Mouse (Mus musculus): Measurements from ENCODE around the gene March1. TPM values are rescaled to one million over a fixed set of nuclear protein-coding genes. Genes with fewer than 3 reads are reported as not detected.

The March1 gene
- polyA plus RNA-seq, 1 experiment from 2014 or later = 0.71 TPM

- no peak overlapping the region for H3K4me2 ChIP-seq
- no peaks in the 10 kb centered on the region for H3K4me1 ChIP-seq (replicated peaks)
- no peak overlapping the region for H3K9ac ChIP-seq
- H3K9me3 ChIP-seq (replicated peaks) = no peaks in the 10 kb centered on the region
- WGBS = 68% methylated on average over 2 of the region's 2 CpGs
- no peaks in the 10 kb centered on the region for H3K27me3 ChIP-seq
- ATAC-seq (replicated peaks; ENCODE audit: insufficient number of reproducible peaks, insufficient read depth, low FRiP score, low read depth) = no peak
- no peak overlapping the region for H3K4me3 ChIP-seq
- H3K36me3 ChIP-seq = no peaks in the 10 kb centered on the region
- H3K27ac ChIP-seq = no peak overlapping the region
Observed at GRCm38 (mm10) chr8:66022815-66023214, 405.1 kb downstream of the March1 start.

GRCm38 (mm10) chr8:66033651-66034050 is 416.0 kb downstream of the March1 start:
- WGBS = 82% methylated on average over 3 of the region's 3 CpGs
- Histone ChIP-seq H3K4me1 (replicated peaks) (no peaks in the 10 kb centered on the region), H3K4me2 (no peak overlapping the region), H3K9me3 (replicated peaks) (no peaks in the 10 kb centered on the region), H3K27me3 (no peaks in the 10 kb centered on the region), H3K9ac (no peak overlapping the region), H3K27ac (no peak overlapping the region), H3K4me3 (no peak overlapping the region), H3K36me3 (no peaks in the 10 kb centered on the region)
- no peak for ATAC-seq (replicated peaks; ENCODE audit: insufficient number of reproducible peaks, insufficient read depth, low FRiP score, low read depth)

GRCm38 (mm10) chr8:66034429-66034828 is 416.7 kb downstream of the March1 start:
- Histone ChIP-seq H3K27me3 (no peaks in the 10 kb centered on the region), H3K9ac (no peak overlapping the region), H3K9me3 (replicated peaks) (no peaks in the 10 kb centered on the region), H3K27ac (no peak overlapping the region), H3K4me1 (replicated peaks) (no peaks in the 10 kb centered on the region), H3K36me3 (no peaks in the 10 kb centered on the region), H3K4me3 (no peak overlapping the region), H3K4me2 (no peak overlapping the region)
- no peak for ATAC-seq (replicated peaks; ENCODE audit: insufficient number of reproducible peaks, insufficient read depth, low FRiP score, low read depth)
- 82% methylated on average over 3 of the region's 3 CpGs for WGBS

GRCm38 (mm10) chr8:66094152-66094551 is 476.5 kb downstream of the March1 start:
- Histone ChIP-seq H3K36me3 (no peaks in the 10 kb centered on the region), H3K4me3 (no peak overlapping the region), H3K27ac (no peak overlapping the region), H3K4me1 (replicated peaks) (no peaks in the 10 kb centered on the region), H3K27me3 (no peaks in the 10 kb centered on the region), H3K4me2 (no peak overlapping the region), H3K9ac (no peak overlapping the region), H3K9me3 (replicated peaks) (no peaks in the 10 kb centered on the region)
- 71% methylated on average over 3 of the region's 3 CpGs for WGBS
- ATAC-seq (replicated peaks; ENCODE audit: insufficient number of reproducible peaks, insufficient read depth, low FRiP score, low read depth) = no peak

- Histone ChIP-seq H3K9ac (no peak overlapping the region), H3K27me3 (no peaks in the 10 kb centered on the region), H3K4me1 (replicated peaks) (no peaks in the 10 kb centered on the region), H3K27ac (no peak overlapping the region), H3K36me3 (no peaks in the 10 kb centered on the region), H3K4me3 (no peak overlapping the region), H3K4me2 (no peak overlapping the region), H3K9me3 (replicated peaks) (no peaks in the 10 kb centered on the region)
- no peak for ATAC-seq (replicated peaks; ENCODE audit: insufficient number of reproducible peaks, insufficient read depth, low FRiP score, low read depth)
- 47% methylated on average over 1 of the region's 1 CpGs for WGBS
Observed at GRCm38 (mm10) chr8:66098148-66098547, 480.4 kb downstream of the March1 start.

GRCm38 (mm10) chr8:66119294-66119693 is 501.6 kb downstream of the March1 start:
- Histone ChIP-seq H3K4me3 (no peak overlapping the region), H3K4me2 (no peak overlapping the region), H3K4me1 (replicated peaks) (no peaks in the 10 kb centered on the region), H3K27ac (no peak overlapping the region), H3K27me3 (no peaks in the 10 kb centered on the region), H3K9me3 (replicated peaks) (no peaks in the 10 kb centered on the region), H3K9ac (no peak overlapping the region), H3K36me3 (no peaks in the 10 kb centered on the region)
- WGBS = 71% methylated on average over 2 of the region's 2 CpGs
- no peak for ATAC-seq (replicated peaks; ENCODE audit: insufficient number of reproducible peaks, insufficient read depth, low FRiP score, low read depth)

GRCm38 (mm10) chr8:66159648-66160047 is 541.9 kb downstream of the March1 start:
- Histone ChIP-seq H3K9me3 (replicated peaks) (no peaks in the 10 kb centered on the region), H3K4me2 (no peak overlapping the region), H3K27me3 (no peaks in the 10 kb centered on the region), H3K36me3 (no peaks in the 10 kb centered on the region), H3K4me1 (replicated peaks) (no peaks in the 10 kb centered on the region), H3K9ac (no peak overlapping the region), H3K27ac (no peak overlapping the region), H3K4me3 (no peak overlapping the region)
- WGBS = 75% methylated on average over 1 of the region's 1 CpGs
- ATAC-seq (replicated peaks; ENCODE audit: insufficient number of reproducible peaks, insufficient read depth, low FRiP score, low read depth) = no peak

- Histone ChIP-seq H3K27ac (no peak overlapping the region), H3K9me3 (replicated peaks) (no peaks in the 10 kb centered on the region), H3K4me3 (no peak overlapping the region), H3K4me1 (replicated peaks) (no peaks in the 10 kb centered on the region), H3K9ac (no peak overlapping the region), H3K4me2 (no peak overlapping the region), H3K27me3 (no peaks in the 10 kb centered on the region), H3K36me3 (no peaks in the 10 kb centered on the region)
- ATAC-seq (replicated peaks; ENCODE audit: insufficient number of reproducible peaks, insufficient read depth, low FRiP score, low read depth) = no peak
- 56% methylated on average over 1 of the region's 1 CpGs for WGBS
Observed at GRCm38 (mm10) chr8:66166835-66167234, 549.1 kb downstream of the March1 start.

- Histone ChIP-seq H3K9me3 (replicated peaks) (no peaks in the 10 kb centered on the region), H3K36me3 (no peaks in the 10 kb centered on the region), H3K27me3 (no peaks in the 10 kb centered on the region), H3K4me1 (replicated peaks) (no peaks in the 10 kb centered on the region), H3K4me2 (no peak overlapping the region), H3K4me3 (no peak overlapping the region), H3K27ac (no peak overlapping the region), H3K9ac (no peak overlapping the region)
- no peak for ATAC-seq (replicated peaks; ENCODE audit: insufficient number of reproducible peaks, insufficient read depth, low FRiP score, low read depth)
- 66% methylated on average over 2 of the region's 2 CpGs for WGBS
Observed at GRCm38 (mm10) chr8:66167405-66168173, 549.9 kb downstream of the March1 start.

GRCm38 (mm10) chr8:66179336-66179735 is 561.6 kb downstream of the March1 start:
- no peak for ATAC-seq (replicated peaks; ENCODE audit: insufficient number of reproducible peaks, insufficient read depth, low FRiP score, low read depth)
- no peak overlapping the region for H3K9ac ChIP-seq
- no peaks in the 10 kb centered on the region for H3K27me3 ChIP-seq
- H3K4me3 ChIP-seq = no peak overlapping the region
- no peak overlapping the region for H3K27ac ChIP-seq
- H3K4me1 ChIP-seq (replicated peaks) = no peaks in the 10 kb centered on the region
- H3K36me3 ChIP-seq = no peaks in the 10 kb centered on the region
- no peak overlapping the region for H3K4me2 ChIP-seq
- WGBS = 81% methylated on average over 1 of the region's 1 CpGs
- H3K9me3 ChIP-seq (replicated peaks) = no peaks in the 10 kb centered on the region

GRCm38 (mm10) chr8:66181265-66181664 is 563.6 kb downstream of the March1 start:
- Histone ChIP-seq H3K9ac (no peak overlapping the region), H3K27ac (no peak overlapping the region), H3K27me3 (no peaks in the 10 kb centered on the region), H3K4me3 (no peak overlapping the region), H3K36me3 (no peaks in the 10 kb centered on the region), H3K9me3 (replicated peaks) (no peaks in the 10 kb centered on the region), H3K4me2 (no peak overlapping the region), H3K4me1 (replicated peaks) (no peaks in the 10 kb centered on the region)
- WGBS = 43% methylated on average over 4 of the region's 4 CpGs
- ATAC-seq (replicated peaks; ENCODE audit: insufficient number of reproducible peaks, insufficient read depth, low FRiP score, low read depth) = no peak

GRCm38 (mm10) chr8:66182257-66182656 is 564.6 kb downstream of the March1 start:
- H3K4me1 ChIP-seq (replicated peaks) = no peaks in the 10 kb centered on the region
- H3K9me3 ChIP-seq (replicated peaks) = no peaks in the 10 kb centered on the region
- WGBS = 55% methylated on average over 3 of the region's 3 CpGs
- H3K36me3 ChIP-seq = no peaks in the 10 kb centered on the region
- ATAC-seq (replicated peaks; ENCODE audit: insufficient number of reproducible peaks, insufficient read depth, low FRiP score, low read depth) = no peak
- no peak overlapping the region for H3K9ac ChIP-seq
- no peaks in the 10 kb centered on the region for H3K27me3 ChIP-seq
- no peak overlapping the region for H3K27ac ChIP-seq
- H3K4me2 ChIP-seq = no peak overlapping the region
- no peak overlapping the region for H3K4me3 ChIP-seq
